In genomic region chr9:76646383-76646782, GRCm38 (mm10) we compare ENCODE assay signal across 17 mouse cellular contexts.
"Had no signal": no experiment of that assay in that cellular context is flagged by ENCODE, and none has a peak within 500 bp of the region (broad histone marks: within the 10 kb centered on the region; RNA-seq: fewer than 3 reads in every experiment).

No protein-coding gene starts in this region.

- H3K4me1 ChIP-seq: lung, embryonic 15.5 days; megakaryocyte, embryonic 14.5 days; midbrain, embryonic 13.5 days; midbrain, embryonic 15.5 days; neural tube, embryonic 12.5 days; stomach, embryonic 15.5 days had no signal

- H3K36me3 ChIP-seq: lung, embryonic 15.5 days; midbrain, embryonic 13.5 days; midbrain, embryonic 15.5 days; neural tube, embryonic 12.5 days; stomach, embryonic 15.5 days had no signal

- H3K9ac ChIP-seq: lung, embryonic 15.5 days; midbrain, embryonic 13.5 days; midbrain, embryonic 15.5 days; neural tube, embryonic 12.5 days; stomach, embryonic 15.5 days had no signal

- ATAC-seq: lung, postnatal 0 days; midbrain, embryonic 13.5 days; midbrain, embryonic 15.5 days had no signal

- H3K27ac ChIP-seq: lung, embryonic 15.5 days; macrophage; midbrain, embryonic 13.5 days; midbrain, embryonic 15.5 days; neural tube, embryonic 12.5 days; stomach, embryonic 15.5 days; stomach, postnatal 0 days had no signal

- H3K27me3 ChIP-seq: lung, embryonic 15.5 days; megakaryocyte, embryonic 14.5 days; midbrain, embryonic 13.5 days; midbrain, embryonic 15.5 days; neural tube, embryonic 12.5 days; stomach, embryonic 15.5 days had no signal

- H3K4me3 ChIP-seq: lung, embryonic 15.5 days; megakaryocyte, embryonic 14.5 days; midbrain, embryonic 13.5 days; midbrain, embryonic 15.5 days; neural tube, embryonic 12.5 days; stomach, embryonic 15.5 days had no signal

- H3K4me2 ChIP-seq: lung, embryonic 15.5 days; midbrain, embryonic 11.5 days; midbrain, embryonic 13.5 days; midbrain, embryonic 15.5 days; neural tube, embryonic 12.5 days; stomach, embryonic 15.5 days had no signal

- DNase-seq: lung, adult 2 months; lung, postnatal 14 days; lung, postnatal 36 days; right cerebral cortex, postnatal 14 days; thymus, adult 2 months; thymus, postnatal 14 days; thymus, postnatal 36 days had no signal

- H3K9me3 ChIP-seq: lung, embryonic 15.5 days; midbrain, embryonic 13.5 days; midbrain, embryonic 15.5 days; neural tube, embryonic 12.5 days; stomach, embryonic 15.5 days had no signal
